Mouse (Mus musculus): ENCODE data around the gene Klhdc8a. TPM values are rescaled to one million over a fixed set of nuclear protein-coding genes. Genes with fewer than 3 reads are reported as not detected.

Gene Klhdc8a
- polyA plus RNA-seq, 1 experiment from 2014 or later: 10.7 TPM

DNA sequence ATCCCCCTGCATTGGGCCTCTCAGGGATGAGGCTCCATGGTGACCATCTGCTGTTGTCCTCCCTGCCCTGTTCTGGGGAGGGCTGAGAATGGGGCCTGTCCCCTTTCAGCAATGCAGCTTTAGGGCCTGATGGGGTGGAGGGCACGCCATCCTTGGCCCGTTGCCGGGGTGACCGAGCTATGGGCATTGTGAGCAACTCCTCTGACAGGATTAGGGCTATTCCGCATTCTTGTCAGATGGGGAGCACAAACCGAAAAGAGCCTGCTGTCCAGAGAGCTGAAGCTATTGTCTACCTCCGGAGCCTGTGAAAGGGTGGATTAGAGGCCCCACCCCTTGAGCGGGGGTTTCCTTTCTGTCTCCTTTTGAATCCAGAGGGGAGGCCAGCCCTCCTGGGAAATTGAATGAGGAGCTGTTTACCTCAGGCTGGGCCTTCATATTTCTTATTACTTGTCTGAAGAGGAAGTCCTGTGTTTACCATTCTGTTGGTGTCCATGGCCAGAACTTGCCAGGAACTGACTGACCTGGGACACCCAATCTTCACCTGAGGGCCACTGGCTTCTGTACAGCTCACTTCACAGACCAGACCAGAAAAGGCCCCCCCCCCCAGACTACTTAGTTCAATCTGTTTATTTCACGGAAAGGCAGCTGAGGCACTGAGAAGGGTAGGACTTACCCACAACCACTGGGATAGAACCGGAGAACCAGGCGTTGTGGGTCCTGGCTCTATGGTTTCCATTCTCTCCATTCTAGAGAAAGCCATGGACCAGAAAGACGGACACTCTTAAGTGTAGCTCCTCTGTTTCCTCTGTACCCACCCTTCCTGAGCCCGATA is 24.5 kb downstream of the Klhdc8a start:
- Histone ChIP-seq H3K4me3 (no peak overlapping the region), H3K27me3 (replicated peaks) (no peaks in the 10 kb centered on the region), H3K36me3 (replicated peaks) (no peaks in the 10 kb centered on the region), H3K4me1 (peaks cover 82% of the 10 kb centered on the region), H3K9me3 (no peaks in the 10 kb centered on the region), H3K4me2 (peak overlapping the region; percentile 3; the same call in 1 of the 2 replicates), H3K27ac (peak overlapping the region; percentile 85), H3K9ac (peak overlapping the region; percentile 26)
- WGBS: 11% methylated on average over 13 of the region's 13 CpGs
- ATAC-seq (replicated peaks): peak; percentile 83

DNA sequence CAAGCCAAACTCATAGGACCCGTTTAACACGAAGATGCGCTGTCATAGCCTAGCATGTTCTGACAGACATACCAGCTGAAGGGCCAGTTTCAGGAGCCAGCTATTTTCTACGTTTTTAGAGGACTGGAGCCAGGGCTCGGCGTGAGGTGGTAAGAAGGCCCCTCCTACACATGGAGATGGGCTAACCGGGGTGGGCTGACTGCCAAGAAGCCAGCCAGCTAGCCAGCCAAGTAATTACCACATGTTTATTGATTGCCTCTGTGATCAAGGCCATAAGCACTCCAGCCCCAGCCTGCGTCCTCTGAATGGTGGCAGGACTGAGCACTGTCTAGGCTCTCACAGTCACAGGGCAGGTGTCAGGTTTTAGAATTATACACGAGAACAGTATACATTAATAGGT is 28.4 kb downstream of the Klhdc8a start:
- WGBS: 38% methylated on average over 9 of the region's 9 CpGs
- Histone ChIP-seq H3K9ac (no peak overlapping the region), H3K9me3 (no peaks in the 10 kb centered on the region), H3K4me3 (no peak overlapping the region), H3K36me3 (replicated peaks) (0 out of 2 replicates have a peak, but pooled peaks cover under 1% of the 10 kb centered on the region), H3K27ac (peak overlapping the region; percentile 49), H3K27me3 (replicated peaks) (no peaks in the 10 kb centered on the region), H3K4me1 (peaks cover 62% of the 10 kb centered on the region), H3K4me2 (no peak overlapping the region)
- ATAC-seq (replicated peaks): peak; percentile 14

DNA sequence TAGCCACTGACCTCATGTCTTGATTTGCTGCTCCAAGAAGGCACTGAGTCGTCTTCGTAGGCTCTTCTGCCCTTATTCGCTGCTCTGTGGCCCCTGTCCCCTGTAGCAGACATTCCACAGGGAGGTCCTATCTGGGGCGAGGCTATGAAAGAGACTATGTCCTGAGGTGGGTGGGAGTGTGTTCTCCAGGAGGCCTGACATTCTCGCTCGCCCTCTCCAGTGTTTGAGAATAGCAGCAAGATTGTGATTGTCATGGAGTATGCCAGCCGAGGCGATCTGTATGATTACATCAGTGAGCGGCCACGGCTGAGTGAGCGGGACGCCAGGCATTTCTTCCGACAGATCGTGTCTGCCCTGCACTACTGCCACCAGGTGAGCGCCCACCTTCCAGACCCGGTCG is 29.1 kb downstream of the Klhdc8a start:
- no peak overlapping the region for H3K4me2 ChIP-seq
- 0 out of 2 replicates have a peak, but pooled peaks cover 3% of the 10 kb centered on the region for H3K36me3 ChIP-seq (replicated peaks)
- no peaks in the 10 kb centered on the region for H3K9me3 ChIP-seq
- no peak overlapping the region for H3K4me3 ChIP-seq
- WGBS: 76% methylated on average over 17 of the region's 17 CpGs
- no peak for ATAC-seq (replicated peaks)
- 0 out of 2 replicates have a peak overlapping the region, but pooled peaks have one; percentile 2 for H3K9ac ChIP-seq
- H3K27me3 ChIP-seq (replicated peaks): no peaks in the 10 kb centered on the region
- H3K4me1 ChIP-seq: peaks cover 62% of the 10 kb centered on the region
- peak overlapping the region; percentile 49; the same call in 1 of the 2 replicates for H3K27ac ChIP-seq

DNA sequence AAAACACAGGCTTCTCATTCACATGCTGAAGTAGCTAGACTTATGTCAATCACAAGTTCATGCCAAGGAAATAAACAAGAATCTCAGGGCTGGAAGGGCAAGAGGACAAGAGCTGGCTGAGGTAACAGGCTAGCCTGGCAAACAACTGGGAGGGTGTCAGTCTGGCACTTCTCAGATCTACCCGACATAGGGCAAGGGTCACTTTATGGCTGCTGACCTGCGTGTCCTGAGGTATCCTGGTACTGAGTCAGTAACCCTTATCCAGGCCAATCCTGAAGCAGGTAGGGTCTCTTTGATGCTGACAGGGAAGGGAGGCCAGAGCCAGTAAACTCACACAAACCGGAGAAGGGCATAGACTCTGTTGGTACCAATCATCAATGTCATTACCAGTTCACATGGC is 30.1 kb downstream of the Klhdc8a start:
- WGBS: 87% methylated on average over 3 of the region's 3 CpGs

DNA sequence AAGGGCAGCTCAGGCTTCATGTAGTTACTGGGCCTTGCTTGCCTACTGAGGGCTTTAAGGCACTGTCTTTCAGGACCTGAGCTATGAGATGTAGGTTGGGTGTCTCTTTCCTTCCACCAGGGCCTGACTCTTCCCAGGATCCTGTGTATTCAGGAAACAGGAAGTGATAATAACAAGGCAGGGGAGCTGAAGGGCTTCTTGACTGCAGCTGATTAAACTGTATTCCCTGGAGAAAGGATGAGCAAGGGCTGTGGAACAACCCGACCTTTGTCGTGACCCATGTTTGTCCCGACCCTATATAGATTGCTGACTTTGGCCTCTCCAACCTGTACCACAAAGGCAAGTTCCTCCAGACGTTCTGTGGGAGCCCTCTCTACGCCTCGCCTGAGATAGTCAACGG is 31.2 kb downstream of the Klhdc8a start:
- no peak overlapping the region for H3K4me2 ChIP-seq
- no peaks in the 10 kb centered on the region for H3K9me3 ChIP-seq
- no peak for ATAC-seq (replicated peaks)
- H3K27me3 ChIP-seq (replicated peaks): no peaks in the 10 kb centered on the region
- H3K27ac ChIP-seq: no peak overlapping the region
- no peak overlapping the region for H3K4me3 ChIP-seq
- WGBS: 86% methylated on average over 7 of the region's 7 CpGs
- 0 out of 2 replicates have a peak, but pooled peaks cover 3% of the 10 kb centered on the region for H3K36me3 ChIP-seq (replicated peaks)
- H3K4me1 ChIP-seq: peaks cover 60% of the 10 kb centered on the region
- no peak overlapping the region for H3K9ac ChIP-seq

More for the DNA sequence above, 30.1 kb downstream of the Klhdc8a start:
- Histone ChIP-seq H3K4me3 (no peak overlapping the region), H3K27ac (no peak overlapping the region), H3K4me2 (no peak overlapping the region), H3K9ac (no peak overlapping the region), H3K9me3 (no peaks in the 10 kb centered on the region), H3K27me3 (replicated peaks) (no peaks in the 10 kb centered on the region), H3K4me1 (peaks cover 59% of the 10 kb centered on the region), H3K36me3 (replicated peaks) (0 out of 2 replicates have a peak, but pooled peaks cover 3% of the 10 kb centered on the region)
- ATAC-seq (replicated peaks): no peak

DNA sequence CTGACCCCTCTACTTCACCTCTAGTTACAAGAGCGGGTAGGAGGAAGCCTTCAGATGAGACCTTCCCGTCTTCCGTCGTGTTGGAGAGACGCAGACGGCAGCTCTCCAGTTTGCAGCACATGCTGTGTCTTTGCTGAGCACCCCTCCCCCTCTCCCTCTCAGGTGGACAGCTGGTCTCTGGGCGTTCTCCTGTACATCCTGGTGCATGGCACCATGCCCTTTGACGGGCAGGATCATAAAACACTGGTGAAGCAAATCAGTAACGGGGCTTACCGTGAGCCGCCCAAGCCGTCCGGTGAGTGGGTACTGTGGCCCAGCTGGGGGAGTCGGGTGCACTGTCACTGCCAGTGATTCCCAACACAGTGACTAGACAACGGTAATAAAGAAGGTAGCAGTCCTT is 32.0 kb downstream of the Klhdc8a start:
- peaks cover 61% of the 10 kb centered on the region for H3K4me1 ChIP-seq
- no peak for ATAC-seq (replicated peaks)
- H3K27me3 ChIP-seq (replicated peaks): no peaks in the 10 kb centered on the region
- no peak overlapping the region for H3K27ac ChIP-seq
- H3K36me3 ChIP-seq (replicated peaks): 0 out of 2 replicates have a peak, but pooled peaks cover 3% of the 10 kb centered on the region
- H3K9ac ChIP-seq: no peak overlapping the region
- no peak overlapping the region for H3K4me3 ChIP-seq
- no peaks in the 10 kb centered on the region for H3K9me3 ChIP-seq
- WGBS: 43% methylated on average over 15 of the region's 15 CpGs
- no peak overlapping the region for H3K4me2 ChIP-seq

DNA sequence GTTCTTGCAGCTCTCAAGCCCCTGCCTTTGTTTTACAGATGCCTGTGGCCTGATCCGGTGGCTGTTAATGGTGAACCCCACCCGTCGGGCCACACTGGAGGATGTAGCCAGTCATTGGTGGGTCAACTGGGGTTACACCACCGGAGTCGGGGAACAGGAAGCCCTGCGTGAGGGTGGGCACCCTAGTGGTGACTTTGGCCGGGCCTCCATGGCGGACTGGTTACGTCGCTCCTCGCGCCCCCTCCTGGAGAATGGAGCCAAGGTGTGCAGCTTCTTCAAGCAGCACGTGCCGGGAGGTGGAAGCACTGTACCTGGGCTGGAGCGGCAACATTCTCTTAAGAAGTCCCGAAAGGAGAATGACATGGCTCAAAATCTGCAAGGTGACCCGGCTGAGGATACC is 32.9 kb downstream of the Klhdc8a start:
- Histone ChIP-seq H3K4me2 (no peak overlapping the region), H3K27ac (no peak overlapping the region), H3K4me1 (peaks cover 58% of the 10 kb centered on the region), H3K27me3 (replicated peaks) (no peaks in the 10 kb centered on the region), H3K4me3 (no peak overlapping the region), H3K9me3 (no peaks in the 10 kb centered on the region), H3K9ac (no peak overlapping the region), H3K36me3 (replicated peaks) (0 out of 2 replicates have a peak, but pooled peaks cover 3% of the 10 kb centered on the region)
- 81% methylated on average over 17 of the region's 17 CpGs for WGBS
- ATAC-seq (replicated peaks): no peak

DNA sequence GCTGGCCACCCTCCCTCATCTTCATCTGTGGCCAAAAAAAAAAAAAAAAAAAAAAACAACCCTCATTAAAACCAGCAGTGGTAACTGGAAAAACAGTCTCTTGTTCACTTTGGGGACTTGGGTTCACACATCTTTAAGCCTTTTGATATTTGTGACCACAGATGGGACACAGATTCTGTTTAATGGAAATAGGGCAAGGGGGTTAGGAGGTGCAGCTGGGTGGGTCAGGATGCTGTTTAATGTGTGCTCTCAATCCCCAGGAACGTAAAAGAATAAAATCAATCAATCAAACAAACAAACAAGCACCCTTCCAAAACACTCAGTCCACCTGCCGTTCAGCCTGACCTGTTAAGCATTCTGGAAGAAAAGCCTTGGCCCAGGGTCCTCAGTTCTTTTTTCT is 34.8 kb downstream of the Klhdc8a start:
- 0 out of 2 replicates have a peak, but pooled peaks cover 3% of the 10 kb centered on the region for H3K36me3 ChIP-seq (replicated peaks)
- 11% methylated on average over 2 of the region's 2 CpGs for WGBS
- no peaks in the 10 kb centered on the region for H3K27me3 ChIP-seq (replicated peaks)
- H3K4me2 ChIP-seq: no peak overlapping the region
- no peak overlapping the region for H3K4me3 ChIP-seq
- H3K9me3 ChIP-seq: no peaks in the 10 kb centered on the region
- peaks cover 42% of the 10 kb centered on the region for H3K4me1 ChIP-seq
- no peak for ATAC-seq (replicated peaks)
- H3K27ac ChIP-seq: peak overlapping the region; percentile 55
- 0 out of 2 replicates have a peak overlapping the region, but pooled peaks have one; percentile 7 for H3K9ac ChIP-seq

DNA sequence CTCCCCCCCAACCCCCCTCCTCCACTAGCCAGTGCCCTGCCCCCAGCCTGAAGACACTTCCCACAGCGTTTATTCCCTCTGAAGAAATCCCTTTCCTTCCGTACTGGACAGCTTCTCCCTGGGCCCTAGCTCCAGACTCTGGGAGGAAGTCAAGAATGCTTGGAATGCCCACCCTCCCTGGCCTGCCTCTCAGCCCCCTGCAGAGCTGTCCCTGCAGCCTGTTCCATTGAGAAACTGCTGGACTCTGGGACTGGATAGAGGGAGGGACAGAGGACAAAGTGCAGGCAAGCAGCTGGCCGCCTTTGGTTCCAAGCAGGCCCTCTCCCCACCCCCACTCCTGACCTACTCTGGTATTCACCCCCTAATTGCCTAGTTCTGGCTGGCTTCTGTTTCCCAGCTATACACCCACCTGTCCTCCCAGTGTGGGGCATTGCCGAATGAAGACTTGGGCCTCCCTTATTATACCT is 35.3 kb downstream of the Klhdc8a start:
- Histone ChIP-seq H3K36me3 (replicated peaks) (0 out of 2 replicates have a peak, but pooled peaks cover 3% of the 10 kb centered on the region), H3K4me2 (no peak overlapping the region), H3K4me1 (peaks cover 42% of the 10 kb centered on the region), H3K4me3 (no peak overlapping the region), H3K9ac (no peak overlapping the region), H3K9me3 (no peaks in the 10 kb centered on the region), H3K27me3 (replicated peaks) (no peaks in the 10 kb centered on the region), H3K27ac (peak overlapping the region; percentile 55)
- ATAC-seq (replicated peaks): peak; percentile 38; the same call in 1 of the 2 replicates
- 2% methylated on average over 4 of the region's 4 CpGs for WGBS

DNA sequence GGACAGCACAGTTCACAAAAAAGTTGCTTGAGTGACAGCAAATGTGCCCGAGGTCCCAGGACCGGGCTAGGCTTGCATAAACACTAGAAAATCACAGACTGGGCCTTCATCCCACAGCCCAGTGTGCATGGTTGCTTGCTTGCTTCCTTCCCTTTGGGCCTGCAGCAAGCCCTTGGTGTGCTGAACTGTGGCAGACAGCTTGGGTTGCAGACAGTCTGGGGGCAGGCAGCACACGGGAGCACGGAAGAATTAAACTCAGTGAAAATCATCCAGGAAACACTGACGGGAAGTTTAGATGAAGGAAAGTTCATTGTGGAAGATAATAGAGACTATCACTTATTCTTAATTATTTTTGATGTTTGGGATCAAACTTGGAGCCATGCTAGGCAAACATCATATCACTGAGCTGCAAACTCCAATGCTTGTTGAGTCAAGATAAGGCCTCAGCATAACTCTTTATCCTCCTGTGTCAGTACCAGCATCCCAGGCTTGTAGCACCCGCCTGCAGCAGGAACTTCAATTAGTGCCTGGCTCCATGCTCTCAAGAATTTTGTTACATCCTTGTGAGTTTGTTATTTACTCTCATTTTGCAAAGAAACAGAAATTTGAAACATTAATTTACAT is 35.9 kb downstream of the Klhdc8a start:
- 0 out of 2 replicates have a peak, but pooled peaks have one; percentile 7 for ATAC-seq (replicated peaks)
- Histone ChIP-seq H3K36me3 (replicated peaks) (0 out of 2 replicates have a peak, but pooled peaks cover 3% of the 10 kb centered on the region), H3K4me2 (no peak overlapping the region), H3K27ac (peak overlapping the region; percentile 55), H3K27me3 (replicated peaks) (no peaks in the 10 kb centered on the region), H3K9ac (no peak overlapping the region), H3K4me1 (peaks cover 42% of the 10 kb centered on the region), H3K9me3 (no peaks in the 10 kb centered on the region), H3K4me3 (no peak overlapping the region)
- 12% methylated on average over 6 of the region's 6 CpGs for whole genome bisulfite sequencing

DNA sequence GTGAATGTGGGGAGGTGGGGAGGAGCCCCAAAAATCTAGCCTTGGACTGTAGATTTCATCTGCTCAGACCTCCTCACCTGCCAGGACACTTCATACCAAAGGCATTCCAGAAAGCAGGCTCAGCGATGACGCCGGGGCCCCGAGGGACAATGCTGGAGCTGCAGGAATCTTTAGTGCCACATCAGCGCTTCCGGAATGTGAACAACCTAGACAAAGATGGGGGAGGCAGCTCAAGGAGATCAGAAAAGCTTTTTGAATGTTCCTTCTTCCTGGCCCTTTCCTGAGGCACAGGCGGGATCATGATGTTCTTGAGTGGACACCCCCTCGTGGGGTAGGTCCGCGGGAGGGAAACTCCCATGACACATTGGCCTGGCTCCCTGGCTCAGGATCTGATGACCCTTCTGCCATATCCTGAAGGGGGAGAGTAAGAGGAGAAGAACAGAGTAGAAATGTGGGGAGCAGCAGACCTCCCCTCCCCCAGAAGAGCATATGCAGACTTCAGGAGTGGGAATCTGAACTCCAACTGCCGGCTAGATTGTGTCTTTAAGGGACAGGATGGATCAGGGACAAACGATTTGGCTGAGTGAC is 37.0 kb downstream of the Klhdc8a start:
- Histone ChIP-seq H3K4me2 (no peak overlapping the region), H3K9me3 (no peaks in the 10 kb centered on the region), H3K9ac (no peak overlapping the region), H3K4me1 (peaks cover 39% of the 10 kb centered on the region), H3K27me3 (replicated peaks) (no peaks in the 10 kb centered on the region), H3K36me3 (replicated peaks) (0 out of 2 replicates have a peak, but pooled peaks cover 3% of the 10 kb centered on the region), H3K4me3 (no peak overlapping the region), H3K27ac (0 out of 2 replicates have a peak overlapping the region, but pooled peaks have one; percentile 9)
- no peak for ATAC-seq (replicated peaks)
- 23% methylated on average over 12 of the region's 12 CpGs for WGBS

DNA sequence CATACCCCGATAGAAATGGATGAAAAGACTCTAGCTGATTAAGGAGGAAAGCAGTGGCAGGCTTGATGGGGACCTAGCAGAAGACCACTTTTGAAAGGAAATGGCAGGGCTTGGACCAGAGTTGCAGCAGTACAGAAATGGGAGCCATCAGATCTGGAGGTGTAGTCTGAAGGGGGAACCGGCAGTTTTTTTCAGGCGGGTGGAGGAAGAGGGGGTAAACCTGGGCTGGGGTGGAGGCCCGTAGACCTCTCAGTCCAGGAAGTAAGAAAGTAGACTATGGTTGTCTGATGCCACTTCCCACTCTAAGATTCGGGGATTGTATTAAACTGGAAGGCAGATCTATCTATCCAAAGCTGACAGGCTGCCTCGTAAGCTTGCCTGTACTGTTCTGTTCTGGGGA is 38.5 kb downstream of the Klhdc8a start:
- H3K27me3 ChIP-seq (replicated peaks): no peaks in the 10 kb centered on the region
- no peak for ATAC-seq (replicated peaks)
- H3K4me2 ChIP-seq: no peak overlapping the region
- H3K27ac ChIP-seq: no peak overlapping the region
- no peak overlapping the region for H3K4me3 ChIP-seq
- H3K36me3 ChIP-seq (replicated peaks): 0 out of 2 replicates have a peak, but pooled peaks cover under 1% of the 10 kb centered on the region
- peaks cover 33% of the 10 kb centered on the region for H3K4me1 ChIP-seq
- no peaks in the 10 kb centered on the region for H3K9me3 ChIP-seq
- no peak overlapping the region for H3K9ac ChIP-seq
- WGBS: 69% methylated on average over 6 of the region's 6 CpGs
